Mouse (Mus musculus) hindlimb bud, embryonic 11.5 days (tissue): ENCODE measurements around the gene Casz1.

Experiments used
- DNase-seq: peaks from one replicate; pipeline ENCODE4 v3.0.0-alpha.2; 2012; ENCODE audit warnings: low read depth, low spot score; ENCODE audit errors: extremely low spot score

Casz1 gene

GRCm38 (mm10) chr4:148804137-148804779 is at the start of gene Casz1:
Gene Casz1, plus strand, starts transcription at chr4:148804429.
- DNase-seq = peak; percentile 87

DNA sequence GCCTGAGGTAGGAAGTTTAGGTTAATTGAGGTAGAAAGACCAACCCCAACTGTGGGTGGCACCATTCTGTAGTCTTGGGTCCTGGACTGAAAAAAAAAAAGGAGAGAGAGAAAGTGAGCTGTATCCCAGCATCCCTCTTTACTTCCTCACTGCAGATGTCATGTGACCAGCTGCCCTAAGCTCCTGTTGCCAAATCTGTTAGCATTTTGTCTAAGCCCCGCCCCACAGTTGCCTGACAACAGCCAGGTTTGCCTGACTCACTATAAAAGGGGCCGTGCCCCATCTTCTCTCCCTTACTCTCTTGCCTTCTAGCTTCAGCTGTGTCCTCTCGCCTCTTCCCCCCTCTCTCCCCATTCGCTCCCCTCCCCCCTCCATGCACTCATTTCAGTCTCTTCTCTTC is 45.4 kb upstream of the Casz1 start:
- DNase-seq = no peak

- no peak for DNase-seq
These were observed 44.1 kb upstream of the Casz1 start for GRCm38 (mm10) chr4:148760152-148760551.

- no peak for DNase-seq
These were observed 38.0 kb upstream of the Casz1 start for GRCm38 (mm10) chr4:148766021-148766775.

DNA sequence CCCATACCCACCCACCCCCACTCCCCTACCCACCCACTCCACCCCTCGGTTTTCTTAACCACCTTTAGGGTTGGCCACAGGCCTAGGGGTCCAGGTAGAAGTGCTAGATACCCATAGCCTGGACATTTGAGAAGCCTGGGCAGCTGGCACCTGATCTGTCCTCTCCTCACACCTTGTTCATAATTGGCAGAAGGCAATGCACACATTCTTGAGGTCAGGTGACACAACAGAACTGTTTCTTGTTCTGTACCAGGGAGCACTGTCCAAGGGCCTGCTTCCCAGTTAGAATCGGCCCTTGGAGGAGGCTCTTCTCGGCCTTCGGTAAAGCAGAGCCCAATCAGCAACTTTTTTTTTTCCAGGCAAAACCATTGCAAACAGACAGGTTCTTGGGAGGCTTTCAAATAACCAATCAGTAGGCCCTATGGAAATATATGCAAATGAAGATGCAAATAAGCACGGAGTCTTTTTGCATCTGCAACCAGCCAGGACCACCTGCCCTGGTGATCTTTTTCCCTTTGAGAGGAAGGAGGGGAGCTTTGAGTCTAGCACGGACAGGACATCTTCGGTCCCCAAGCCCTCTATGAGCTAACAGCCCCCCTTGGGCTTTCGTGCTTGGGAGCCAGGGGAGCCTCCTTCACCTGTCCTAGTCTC is 36.4 kb upstream of the Casz1 start:
- DNase-seq = no peak

- no peak for DNase-seq
These were observed 35.6 kb upstream of the Casz1 start for GRCm38 (mm10) chr4:148768649-148769048.

GRCm38 (mm10) chr4:148770582-148771408 is 33.4 kb upstream of the Casz1 start:
- no peak for DNase-seq

GRCm38 (mm10) chr4:148771409-148771929 is 32.8 kb upstream of the Casz1 start:
- no peak for DNase-seq

DNA sequence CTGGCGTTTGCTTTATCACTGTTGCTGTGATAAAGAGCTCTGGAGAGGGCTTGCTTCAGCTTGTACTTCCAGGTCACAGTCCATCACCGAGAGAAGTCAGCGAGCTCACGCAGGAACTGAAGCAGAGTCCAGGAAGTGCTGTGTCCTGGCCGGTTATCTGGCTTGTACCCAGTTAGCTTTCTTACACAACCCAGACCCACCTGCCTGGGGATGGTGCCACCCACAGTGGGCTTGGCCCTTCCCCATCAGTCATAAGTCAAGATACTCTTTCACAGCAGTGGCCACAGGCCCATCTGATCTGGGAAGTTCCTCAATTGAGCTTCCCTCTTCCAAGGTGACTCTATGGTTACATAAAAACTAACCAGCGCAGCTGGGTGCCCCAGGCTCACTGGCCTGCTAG is 31.6 kb upstream of the Casz1 start:
- DNase-seq = no peak

DNA sequence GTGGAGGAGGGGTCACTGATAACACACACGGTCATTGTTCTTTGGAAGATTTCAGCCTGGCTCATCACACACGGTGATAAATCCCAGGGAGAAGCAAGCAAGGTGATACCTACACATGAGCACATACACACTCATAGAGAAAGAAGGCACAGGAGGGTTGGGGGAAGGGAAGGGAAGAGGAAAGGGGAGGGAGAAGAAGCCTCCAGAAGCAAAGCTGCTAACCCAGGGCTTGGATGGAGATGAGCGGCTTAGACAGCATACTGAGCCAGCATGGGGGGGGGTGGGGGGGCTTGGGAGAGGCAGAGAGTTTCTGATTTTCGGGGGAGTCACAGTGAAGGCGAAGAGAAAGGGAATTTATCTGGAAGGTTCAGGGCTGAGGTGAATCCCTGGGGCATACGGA is 30.2 kb upstream of the Casz1 start:
- DNase-seq = no peak

DNA sequence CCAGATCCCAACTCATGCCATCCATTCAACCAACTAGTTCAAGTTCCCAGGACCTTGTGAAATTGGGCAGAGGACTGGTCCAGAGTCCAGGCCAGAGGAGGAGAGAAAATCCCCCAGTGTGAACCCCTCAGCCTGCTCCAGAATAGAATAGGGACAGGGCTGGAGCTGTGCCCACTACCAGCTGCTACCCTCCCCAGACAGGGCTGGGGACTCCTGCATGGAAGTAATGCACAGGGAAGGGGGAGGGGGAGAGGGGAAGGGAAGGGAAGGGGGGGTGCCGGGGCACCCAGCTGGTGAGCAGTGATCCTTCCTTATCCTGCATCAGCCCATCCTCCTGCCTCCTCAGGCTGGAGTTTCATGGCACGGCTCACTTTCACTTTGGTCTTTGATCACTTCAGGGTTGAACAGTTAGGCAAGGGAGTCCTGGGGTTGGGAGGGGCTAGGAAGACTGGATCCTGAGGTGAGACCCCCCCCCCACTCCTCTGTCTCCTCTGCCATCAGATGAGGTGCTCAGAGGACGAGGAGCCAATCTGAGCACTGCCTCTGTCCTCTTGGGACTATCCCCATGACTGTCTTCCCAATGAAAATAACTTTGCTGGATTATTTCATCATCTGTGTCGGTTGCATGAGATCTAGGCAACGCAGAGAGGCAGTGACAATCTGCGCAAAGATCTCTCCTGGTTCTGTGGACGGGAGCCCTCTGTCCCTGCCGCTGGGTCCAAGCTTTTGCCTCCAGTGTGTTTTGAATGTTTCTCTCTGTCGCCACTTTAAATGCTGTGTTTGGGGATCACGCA is 28.6 kb upstream of the Casz1 start:
- DNase-seq = no peak

DNA sequence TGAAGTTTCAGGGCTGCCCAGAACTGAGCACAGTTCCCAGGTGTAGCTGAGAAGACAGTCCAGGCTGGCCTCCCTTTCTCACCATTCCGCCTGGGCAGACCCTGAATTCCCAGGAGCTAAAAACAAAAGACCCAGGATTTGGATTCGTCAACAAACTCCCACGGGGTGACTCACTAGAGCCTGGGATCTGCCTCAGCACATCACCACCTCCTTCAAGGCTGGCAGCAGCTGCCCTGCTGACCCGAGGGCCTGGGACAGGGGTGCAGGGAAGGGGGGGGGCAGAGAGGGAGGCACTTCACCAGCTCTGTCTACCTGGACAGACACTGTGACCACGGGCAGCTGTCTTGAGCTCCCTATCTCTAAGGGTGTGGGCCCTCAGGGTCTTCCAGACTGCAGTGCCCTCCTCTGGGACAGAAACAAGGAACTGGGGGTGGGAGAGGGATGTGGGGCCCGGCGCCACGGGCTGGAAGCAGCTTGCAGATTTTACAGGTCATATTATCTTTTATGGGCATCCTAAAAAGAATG is 24.1 kb upstream of the Casz1 start:
- no peak for DNase-seq

- DNase-seq = no peak
These were observed 22.7 kb upstream of the Casz1 start for GRCm38 (mm10) chr4:148781516-148781915.

DNA sequence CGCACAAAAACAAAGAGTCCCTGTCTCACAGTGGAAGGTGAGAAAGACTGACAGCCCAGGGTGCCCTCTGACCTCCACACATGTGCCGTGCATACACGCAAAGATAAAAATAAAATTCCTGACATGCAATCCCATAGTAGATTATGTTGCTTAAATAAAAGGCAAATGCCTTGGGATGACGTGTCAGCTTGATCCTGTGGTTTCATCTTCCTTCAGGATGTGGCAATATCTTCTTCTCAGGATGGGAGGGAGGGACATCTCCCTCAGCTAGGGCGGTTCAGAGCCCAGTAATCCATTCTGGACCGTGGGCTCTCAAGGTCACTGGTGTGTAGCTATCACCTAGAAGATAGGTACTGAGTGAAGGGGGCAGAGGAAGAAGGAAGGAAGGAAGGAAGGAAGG is 21.3 kb upstream of the Casz1 start:
- DNase-seq = no peak

DNA sequence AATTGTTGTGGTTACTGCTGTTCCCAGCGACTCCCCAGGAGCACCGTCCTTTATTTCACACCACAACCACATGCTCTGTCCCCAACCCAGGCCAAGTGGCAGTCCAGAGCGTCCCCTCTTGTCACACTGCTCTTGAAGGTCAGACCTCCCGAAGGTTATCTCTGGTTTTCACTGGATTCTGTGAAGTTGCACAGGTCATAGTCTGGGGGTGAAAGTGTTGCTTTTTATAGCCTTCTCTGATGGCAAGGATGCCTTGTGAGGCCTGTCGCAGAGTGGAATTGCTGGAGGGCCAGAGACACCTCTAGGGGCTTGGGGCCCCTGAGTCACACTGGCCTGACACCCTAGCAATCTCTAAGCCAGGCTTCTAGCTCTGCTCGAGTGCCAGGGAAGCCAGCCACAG is 20.5 kb upstream of the Casz1 start:
- DNase-seq = no peak

GRCm38 (mm10) chr4:148785053-148785567 is 19.1 kb upstream of the Casz1 start:
- DNase-seq = no peak

- DNase-seq = no peak
These were observed 18.2 kb upstream of the Casz1 start for GRCm38 (mm10) chr4:148785995-148786394.

GRCm38 (mm10) chr4:148790940-148791339 is 13.3 kb upstream of the Casz1 start:
- no peak for DNase-seq

GRCm38 (mm10) chr4:148795038-148795437 is 9.2 kb upstream of the Casz1 start:
- no peak for DNase-seq
